Mouse (Mus musculus) cortical plate, adult 2 months (tissue): ENCODE measurements around the gene Nptxr. TPM values are rescaled to one million over a fixed set of nuclear protein-coding genes. Genes with fewer than 3 reads are reported as not detected.

Experiments
- H3K27ac ChIP-seq: fragments of 200-500 bp; 2 replicates; pipeline ENCODE4 v1.5.1; 2012; ENCODE audit warnings: low read length, control low read depth, inconsistent platforms; ENCODE audit not compliant: insufficient read depth
- H3K4me1 ChIP-seq: fragments of 200-500 bp; 2 replicates; pipeline ENCODE4 v1.6.1; 2011; ENCODE audit warnings: low read length; ENCODE audit not compliant: control insufficient read depth, insufficient read depth
- H3K4me3 ChIP-seq: fragments of 200-500 bp; 2 replicates; pipeline ENCODE4 v1.5.1; 2011; ENCODE audit warnings: mild to moderate bottlenecking, low read length, control low read depth; ENCODE audit not compliant: insufficient read depth
- CTCF ChIP-seq: fragments of 200-500 bp; IDR thresholded peaks from 2 replicates; pipeline ENCODE4 v1.5.1; 2011; ENCODE audit warnings: mild to moderate bottlenecking, control low read depth, low read length; ENCODE audit not compliant: insufficient read depth; ENCODE audit errors: extremely low read depth
- POLR2A ChIP-seq: fragments of 200-500 bp; IDR thresholded peaks from 2 replicates; pipeline ENCODE4 v1.6.1; 2011; ENCODE audit warnings: mild to moderate bottlenecking, low read length, control low read depth; ENCODE audit not compliant: insufficient read depth; ENCODE audit errors: extremely low read depth
- polyA plus RNA-seq: library from polyadenylated mRNA; depleted of rRNA; stranded (reverse); fragments of >200 nt; gene quantifications from 2 replicates; pipeline ENCODE4 v1.2.3, GENCODE M21; 2012; rRNA removed

The Nptxr gene
- polyA plus RNA-seq, 1 experiment: 293 TPM

GRCm38 (mm10) chr15:79747998-79748397 lies 56.6 kb downstream of the Nptxr start:
- H3K27ac ChIP-seq: no peak overlapping the region
- H3K4me1 ChIP-seq: no peaks in the 10 kb centered on the region
- no peak overlapping the region for H3K4me3 ChIP-seq
- TF ChIP-seq POLR2A (no peak), CTCF (peak; percentile 24; the same call in 1 of the 2 replicates)

GRCm38 (mm10) chr15:79745883-79746282 lies 58.7 kb downstream of the Nptxr start:
- TF ChIP-seq CTCF: no peak
- TF ChIP-seq POLR2A: no peak
- Histone ChIP-seq H3K27ac (no peak overlapping the region), H3K4me1 (peaks cover 3% of the 10 kb centered on the region), H3K4me3 (no peak overlapping the region)

- no peak overlapping the region for H3K4me3 ChIP-seq
- no peak overlapping the region for H3K27ac ChIP-seq
- TF ChIP-seq CTCF (no peak), POLR2A (no peak)
- H3K4me1 ChIP-seq: peaks cover 3% of the 10 kb centered on the region
Observed at GRCm38 (mm10) chr15:79745312-79745711, 59.3 kb downstream of the Nptxr start.

- Histone ChIP-seq H3K4me1 (peaks cover 3% of the 10 kb centered on the region), H3K4me3 (no peak overlapping the region), H3K27ac (no peak overlapping the region)
- TF ChIP-seq CTCF: no peak
- no peak for TF ChIP-seq POLR2A
Observed at GRCm38 (mm10) chr15:79744742-79745141, 59.8 kb downstream of the Nptxr start.

GRCm38 (mm10) chr15:79744001-79744400 lies 60.6 kb downstream of the Nptxr start:
- Histone ChIP-seq H3K4me3 (no peak overlapping the region), H3K4me1 (peaks cover 5% of the 10 kb centered on the region), H3K27ac (no peak overlapping the region)
- TF ChIP-seq POLR2A (no peak), CTCF (no peak)

- H3K27ac ChIP-seq: no peak overlapping the region
- peaks cover 5% of the 10 kb centered on the region for H3K4me1 ChIP-seq
- TF ChIP-seq POLR2A: no peak
- TF ChIP-seq CTCF: no peak
- peak overlapping the region; percentile 55 for H3K4me3 ChIP-seq
Observed at GRCm38 (mm10) chr15:79742706-79743023, 61.9 kb downstream of the Nptxr start.

GRCm38 (mm10) chr15:79741921-79742705 lies 62.5 kb downstream of the Nptxr start, which contains the start of gene Sun2:
TSS of gene Sun2 (minus strand) at chr15:79742536.
- H3K4me3 ChIP-seq: peak within 1 kb of the TSS; percentile 55
- no peak for TF ChIP-seq CTCF
- TF ChIP-seq POLR2A: no peak
- peaks cover 5% of the 10 kb centered on the region for H3K4me1 ChIP-seq
- H3K27ac ChIP-seq: peak within 1 kb of the TSS; percentile 91

- peaks cover 5% of the 10 kb centered on the region for H3K4me1 ChIP-seq
- peak overlapping the region; percentile 55 for H3K4me3 ChIP-seq
- TF ChIP-seq POLR2A (no peak), CTCF (no peak)
- peak overlapping the region; percentile 91 for H3K27ac ChIP-seq
Observed at GRCm38 (mm10) chr15:79741173-79741858, 63.2 kb downstream of the Nptxr start.

- Histone ChIP-seq H3K27ac (no peak overlapping the region), H3K4me3 (peak overlapping the region; percentile 55; the same call in 1 of the 2 replicates), H3K4me1 (peaks cover 7% of the 10 kb centered on the region)
- TF ChIP-seq POLR2A: no peak
- TF ChIP-seq CTCF: no peak
Observed at GRCm38 (mm10) chr15:79740739-79741138, 63.8 kb downstream of the Nptxr start.

Other genes starting within 250 kb of the Nptxr start
- gene Dmc1, start 199.7 kb downstream of the Nptxr start, polyA plus RNA-seq: 2.6 and 2.8 TPM in 2 replicates
- gene Fam227a, start 145.8 kb downstream of the Nptxr start, polyA plus RNA-seq: 12.6 and 14.5 TPM in 2 replicates
- 35.6 and 37.0 TPM in 2 replicates for gene Cby1, start 145.6 kb downstream of the Nptxr start, polyA plus RNA-seq
- gene Tomm22, start 133.9 kb downstream of the Nptxr start, polyA plus RNA-seq: 88.3 and 94.3 TPM in 2 replicates
- gene Josd1, start 116.8 kb downstream of the Nptxr start, polyA plus RNA-seq: 64.0 and 64.3 TPM in 2 replicates
- gene Gtpbp1, start 113.9 kb downstream of the Nptxr start, polyA plus RNA-seq: 36.4 and 36.9 TPM in 2 replicates
- gene Sun2, start 62.2 kb downstream of the Nptxr start, polyA plus RNA-seq: 29.7 and 32.0 TPM in 2 replicates
- 71.5 and 72.4 TPM in 2 replicates for gene Dnal4, start 26.9 kb downstream of the Nptxr start, polyA plus RNA-seq
- gene Npcd, start 29.5 kb upstream of the Nptxr start, polyA plus RNA-seq: 2.4 and 3.0 TPM in 2 replicates
- gene Cbx6, start 29.9 kb upstream of the Nptxr start, polyA plus RNA-seq: 295 and 320 TPM in 2 replicates
- gene Apobec3, start 86.9 kb upstream of the Nptxr start, polyA plus RNA-seq: 6.7 and 7.5 TPM in 2 replicates
- 58.4 and 62.6 TPM in 2 replicates for gene Cbx7, start 166.4 kb upstream of the Nptxr start, polyA plus RNA-seq
- 32.2 and 34.5 TPM in 2 replicates for gene Pdgfb, start 210.2 kb upstream of the Nptxr start, polyA plus RNA-seq